Mouse (Mus musculus) thymus, adult 2 months (tissue): ENCODE results near the gene Rrn3. TPM values are rescaled to one million over a fixed set of nuclear protein-coding genes. Genes with fewer than 3 reads are reported as not detected.

Experiments used
- DNase-seq: peaks from one replicate; pipeline ENCODE4 v3.0.0; 2021
- H3K27ac ChIP-seq: fragments of 200-500 bp; 2 replicates; pipeline ENCODE4 v1.5.1; 2012; ENCODE audit warnings: low read length, control low read depth; ENCODE audit not compliant: control insufficient read depth, insufficient read depth
- H3K27me3 ChIP-seq: fragments of 200-500 bp; 2 replicates; pipeline ENCODE4 v1.6.1; 2012; ENCODE audit warnings: mild to moderate bottlenecking, low read length, moderate library complexity, mixed read lengths; ENCODE audit not compliant: control insufficient read depth, insufficient read depth
- H3K36me3 ChIP-seq: fragments of 200-500 bp; 2 replicates; pipeline ENCODE4 v1.6.1; 2012; ENCODE audit warnings: mild to moderate bottlenecking, low read length, moderate library complexity; ENCODE audit not compliant: control insufficient read depth, insufficient read depth
- H3K4me1 ChIP-seq: fragments of 200-500 bp; replicated peaks from 2 replicates; pipeline ENCODE4 v1.6.1; 2012; ENCODE audit warnings: low read length; ENCODE audit not compliant: control insufficient read depth, insufficient read depth
- H3K4me3 ChIP-seq: fragments of 200-500 bp; 2 replicates; pipeline ENCODE4 v1.5.1; 2012; ENCODE audit warnings: mild to moderate bottlenecking, low read length, control low read depth, moderate library complexity; ENCODE audit not compliant: control insufficient read depth, insufficient read depth
- CTCF ChIP-seq: fragments of 200-500 bp; IDR thresholded peaks from 2 replicates; pipeline ENCODE4 v1.5.1; 2012; ENCODE audit warnings: mild to moderate bottlenecking, control low read depth, low read length, moderate library complexity, borderline replicate concordance; ENCODE audit not compliant: control insufficient read depth, poor library complexity, insufficient read depth; ENCODE audit errors: extremely low read depth
- POLR2A ChIP-seq: fragments of 200-500 bp; IDR thresholded peaks from 2 replicates; pipeline ENCODE4 v1.6.1; 2012; ENCODE audit warnings: mild to moderate bottlenecking, low read length, control low read depth, moderate library complexity; ENCODE audit not compliant: control insufficient read depth, poor library complexity, insufficient read depth; ENCODE audit errors: extremely low read depth
- WGBS: fragments of 180-500 bp; shearing (Covaris S2); methylation state at CpG from one replicate; pipeline ENCODE4 v1.1.7; 2018; 5-methylcytosine and 5-hydroxymethylcytosine counted together
- polyA plus RNA-seq: library from polyadenylated mRNA; depleted of rRNA; stranded (reverse); fragments of >200 nt; gene quantifications from 2 replicates; pipeline ENCODE4 v1.2.3, GENCODE M21; 2012

Rrn3 gene
- polyA plus RNA-seq, 1 experiment, result 13.6 TPM

DNA sequence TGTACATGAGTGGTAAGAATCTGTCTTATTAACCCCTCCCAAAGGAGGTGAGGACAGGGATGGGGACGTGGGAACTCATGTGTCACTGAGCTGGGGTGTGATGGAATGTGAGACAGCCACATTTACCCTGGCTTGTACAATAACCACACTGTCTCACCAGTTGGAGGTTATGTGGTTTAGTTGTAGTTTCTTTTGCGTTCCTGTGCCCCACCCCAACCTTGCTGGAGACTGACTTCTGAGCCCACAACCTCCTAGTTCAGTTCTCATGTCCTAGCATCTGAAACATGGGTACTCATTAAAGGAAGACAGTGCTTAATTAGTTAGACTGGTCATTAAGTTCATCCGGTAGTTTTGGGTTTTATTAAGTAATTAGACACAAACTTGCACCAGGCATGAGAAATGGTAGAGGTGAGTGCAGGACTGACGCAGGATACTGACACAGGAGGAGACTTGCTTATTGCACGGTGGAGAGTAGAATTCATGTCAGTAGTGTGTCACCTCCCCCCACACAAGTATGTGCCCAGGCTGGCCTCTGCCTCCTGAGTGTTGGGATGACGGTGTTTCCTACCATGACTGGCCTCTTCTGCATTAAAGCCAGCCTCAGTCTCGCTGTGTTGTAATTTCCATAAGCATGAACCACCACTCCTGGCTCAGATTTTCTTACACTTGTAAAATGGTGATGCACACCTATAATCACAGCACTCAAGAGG, 45.4 kb downstream of the Rrn3 start:
- Histone ChIP-seq H3K36me3 (peaks cover 33% of the 10 kb centered on the region), H3K4me1 (no peaks in the 10 kb centered on the region), H3K27me3 (no peaks in the 10 kb centered on the region), H3K27ac (no peak overlapping the region), H3K4me3 (no peak overlapping the region)
- no peak for DNase-seq
- 72% methylated on average over 7 of the region's 7 CpGs for WGBS
- TF ChIP-seq CTCF (no peak), POLR2A (no peak)

DNA sequence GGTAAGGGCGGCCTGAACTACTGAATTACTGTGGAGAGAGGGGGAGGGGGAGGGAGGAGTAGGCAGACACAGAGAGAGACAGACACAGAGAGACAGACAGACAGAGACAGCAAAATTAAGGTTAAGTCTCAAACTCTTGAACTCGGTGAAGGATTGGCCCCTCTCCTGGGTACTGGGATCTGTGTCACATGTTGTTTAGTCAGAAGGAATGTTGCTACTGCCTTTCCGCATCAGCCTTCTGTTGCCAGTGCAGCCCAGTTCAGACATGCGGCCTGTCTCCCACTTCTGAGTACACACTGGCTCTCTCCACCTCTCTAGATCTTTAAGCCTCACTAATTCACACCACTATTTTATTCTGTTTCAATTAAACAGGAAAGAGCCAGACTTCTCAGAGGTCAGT, 46.0 kb downstream of the Rrn3 start:
- peaks cover 33% of the 10 kb centered on the region for H3K36me3 ChIP-seq
- H3K4me1 ChIP-seq, result no peaks in the 10 kb centered on the region
- WGBS, result over 99% methylated on average over 4 of the region's 4 CpGs
- no peaks in the 10 kb centered on the region for H3K27me3 ChIP-seq
- no peak overlapping the region for H3K4me3 ChIP-seq
- no peak overlapping the region for H3K27ac ChIP-seq
- TF ChIP-seq CTCF (no peak), POLR2A (no peak)
- no peak for DNase-seq

DNA sequence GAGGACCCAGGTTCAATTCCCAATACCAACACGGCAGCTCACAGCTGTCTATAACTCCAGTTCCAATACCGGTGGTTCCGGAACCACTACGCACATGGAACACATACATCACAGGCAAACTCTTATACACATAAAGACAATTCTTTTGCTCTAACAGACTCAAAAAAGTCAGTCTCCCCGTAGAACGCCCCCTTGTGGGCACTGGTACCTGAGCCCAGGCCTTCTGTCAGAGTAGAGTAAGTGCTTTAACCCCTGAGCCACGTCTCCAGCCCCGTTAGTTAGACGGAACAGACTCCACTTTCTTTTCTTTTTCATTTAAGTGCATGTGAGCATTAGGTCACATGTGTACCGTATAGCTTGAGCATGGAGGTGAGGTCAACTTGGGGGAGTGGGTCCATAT, 49.9 kb downstream of the Rrn3 start:
- 96% methylated on average over 10 of the region's 10 CpGs for WGBS
- Histone ChIP-seq H3K4me1 (no peaks in the 10 kb centered on the region), H3K36me3 (peaks cover 62% of the 10 kb centered on the region), H3K4me3 (no peak overlapping the region), H3K27me3 (no peaks in the 10 kb centered on the region), H3K27ac (no peak overlapping the region)
- DNase-seq, result no peak
- no peak for TF ChIP-seq CTCF

DNA sequence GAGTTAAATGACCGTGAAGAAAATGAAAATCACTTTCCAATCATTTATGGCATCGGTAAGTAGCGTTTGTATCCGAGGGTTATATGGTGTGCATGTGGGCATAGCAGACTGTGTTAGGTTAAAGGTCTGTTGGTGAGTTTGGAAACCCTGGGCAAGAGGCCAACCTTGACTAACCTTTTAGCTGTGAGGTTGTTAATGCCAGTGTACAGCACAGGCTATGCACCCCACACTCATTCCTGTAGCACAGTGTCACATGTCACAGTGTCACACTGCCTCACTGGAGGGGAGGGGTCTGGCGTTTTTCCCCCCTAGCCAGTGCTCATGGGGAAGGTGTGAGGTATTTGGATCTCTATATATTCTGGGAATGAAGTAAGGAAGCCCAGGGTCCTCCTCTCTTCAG, 51.1 kb downstream of the Rrn3 start:
- Histone ChIP-seq H3K27me3 (no peaks in the 10 kb centered on the region), H3K36me3 (peaks cover 74% of the 10 kb centered on the region), H3K4me1 (no peaks in the 10 kb centered on the region), H3K27ac (no peak overlapping the region), H3K4me3 (no peak overlapping the region)
- WGBS, result 94% methylated on average over 5 of the region's 5 CpGs
- DNase-seq, result no peak
- TF ChIP-seq CTCF (no peak), POLR2A (no peak)

DNA sequence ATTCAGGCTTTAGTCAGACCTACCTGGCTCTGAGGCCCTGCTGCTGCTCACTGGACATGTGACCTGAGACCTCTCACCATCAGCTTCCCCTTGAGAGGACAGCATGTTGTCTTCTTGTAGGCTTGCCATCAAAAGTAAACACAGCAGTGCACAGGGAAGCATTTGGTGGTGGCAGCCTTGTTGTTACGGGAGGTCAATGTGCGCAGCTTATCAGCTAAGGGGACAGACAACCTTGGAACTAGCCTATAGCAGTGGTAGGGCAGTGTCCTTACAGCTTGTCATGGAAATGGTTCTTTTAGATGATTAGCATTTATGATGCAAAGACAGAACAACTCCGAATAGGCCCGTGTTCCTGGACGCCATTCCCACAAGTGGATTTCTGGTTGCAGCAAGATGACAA, 53.9 kb downstream of the Rrn3 start:
- H3K27ac ChIP-seq, result no peak overlapping the region

DNA sequence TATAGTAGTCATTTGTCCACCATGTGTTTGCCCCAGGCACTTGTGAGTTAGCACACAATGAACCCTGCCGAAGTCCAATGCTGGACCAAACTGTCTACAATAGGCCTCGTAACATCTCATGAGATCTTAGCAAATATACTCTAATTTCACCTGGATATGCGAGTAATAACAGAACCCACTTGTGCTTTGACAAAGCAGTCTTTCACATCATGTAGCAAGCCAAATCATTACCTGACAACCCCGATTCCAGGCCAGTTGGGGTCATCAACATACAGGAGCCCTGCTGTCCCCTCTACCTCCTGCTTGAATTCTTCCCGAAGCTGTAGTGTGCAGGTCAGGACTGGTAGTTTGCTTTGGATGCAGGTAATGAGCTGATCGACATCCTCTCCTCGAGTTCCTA, 59.5 kb downstream of the Rrn3 start:
- Histone ChIP-seq H3K27ac (no peak overlapping the region), H3K36me3 (peaks cover 34% of the 10 kb centered on the region), H3K4me1 (no peaks in the 10 kb centered on the region), H3K4me3 (no peak overlapping the region), H3K27me3 (no peaks in the 10 kb centered on the region)
- DNase-seq, result no peak
- no peak for TF ChIP-seq POLR2A
- TF ChIP-seq CTCF, result no peak
- 91% methylated on average over 7 of the region's 7 CpGs for WGBS

More for the DNA sequence above, 53.9 kb downstream of the Rrn3 start:
- no peaks in the 10 kb centered on the region for H3K27me3 ChIP-seq
- peaks cover 66% of the 10 kb centered on the region for H3K36me3 ChIP-seq
- TF ChIP-seq POLR2A (no peak), CTCF (no peak)
- no peak overlapping the region for H3K4me3 ChIP-seq
- WGBS, result 97% methylated on average over 5 of the region's 5 CpGs
- H3K4me1 ChIP-seq, result no peaks in the 10 kb centered on the region
- no peak for DNase-seq

DNA sequence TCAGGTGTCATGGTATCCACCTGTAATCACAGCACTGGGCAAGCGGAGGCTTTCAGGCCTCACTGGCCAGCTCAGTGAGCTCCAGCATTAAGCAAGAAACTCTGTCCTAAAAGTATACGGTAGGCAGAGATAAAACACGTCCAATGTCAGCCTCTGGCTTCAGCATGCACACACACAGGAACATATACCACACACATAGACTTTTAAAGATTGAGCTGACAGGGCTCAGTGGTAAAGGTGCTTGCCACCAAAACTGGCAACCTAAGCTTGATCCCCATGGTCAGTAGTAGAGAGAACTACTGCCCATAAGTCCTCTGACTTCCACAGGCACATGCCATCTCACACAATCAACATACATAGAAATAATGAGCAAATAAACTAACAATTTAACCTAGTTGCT, 60.4 kb downstream of the Rrn3 start:
- Histone ChIP-seq H3K4me1 (no peaks in the 10 kb centered on the region), H3K36me3 (peaks cover 31% of the 10 kb centered on the region), H3K27ac (no peak overlapping the region), H3K4me3 (no peak overlapping the region), H3K27me3 (no peaks in the 10 kb centered on the region)
- no peak for TF ChIP-seq POLR2A
- TF ChIP-seq CTCF, result no peak
- WGBS, result over 99% methylated on average over 3 of the region's 3 CpGs
- DNase-seq, result no peak
